Mouse (Mus musculus): ENCODE data around the gene Zdhhc25. TPM values are rescaled to one million over a fixed set of nuclear protein-coding genes. Genes with fewer than 3 reads are reported as not detected.

Gene Zdhhc25
- polyA plus RNA-seq, 1 experiment: not detected

DNA sequence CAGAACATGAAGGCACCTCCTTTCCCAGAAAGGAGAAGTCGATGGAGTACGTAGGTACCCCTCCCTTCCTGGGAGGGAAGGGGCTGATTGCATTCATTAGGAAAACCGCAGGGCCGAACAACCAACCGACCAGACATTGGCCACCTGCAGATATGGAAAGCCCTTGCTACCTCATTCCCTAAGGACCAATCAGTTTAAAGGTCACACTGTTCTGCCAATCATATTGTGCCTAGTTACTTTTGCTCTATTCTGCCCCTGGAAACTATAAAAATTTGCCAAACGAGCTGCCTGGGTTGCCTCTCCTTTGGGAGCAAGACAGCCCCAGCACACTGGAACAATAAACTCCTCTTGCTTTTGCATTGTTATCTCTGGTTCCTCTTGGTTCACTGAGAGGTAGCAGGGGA lies 24.8 kb downstream of the Zdhhc25 start:
- Histone ChIP-seq H3K36me3 (ENCODE audit: control insufficient read depth, insufficient read depth, low read length, poor library complexity, severe bottlenecking) (no peaks in the 10 kb centered on the region), H3K27ac (ENCODE audit: insufficient read depth, low read length) (no peak overlapping the region), H3K27me3 (ENCODE audit: control insufficient read depth, insufficient read depth, low read length, poor library complexity, severe bottlenecking) (no peaks in the 10 kb centered on the region), H3K4me3 (ENCODE audit: low read depth, low read length) (no peak overlapping the region), H3K4me1 (ENCODE audit: control insufficient read depth, insufficient read depth, low read length) (no peaks in the 10 kb centered on the region), H3K9ac (ENCODE audit: low read depth, poor library complexity, severe bottlenecking) (no peak overlapping the region), H3K9me3 (replicated peaks; ENCODE audit: control insufficient read depth, insufficient read depth, low read length, poor library complexity, severe bottlenecking) (no peaks in the 10 kb centered on the region)
- TF ChIP-seq POLR2A (IDR thresholded peaks at IDR 0.05; ENCODE audit: insufficient read depth, low read length) (no peak), CTCF (IDR thresholded peaks at IDR 0.05; ENCODE audit: low read depth, low read length) (no peak), EP300 (IDR thresholded peaks at IDR 0.05; ENCODE audit: insufficient read depth, low read depth, low read length) (no peak)

DNA sequence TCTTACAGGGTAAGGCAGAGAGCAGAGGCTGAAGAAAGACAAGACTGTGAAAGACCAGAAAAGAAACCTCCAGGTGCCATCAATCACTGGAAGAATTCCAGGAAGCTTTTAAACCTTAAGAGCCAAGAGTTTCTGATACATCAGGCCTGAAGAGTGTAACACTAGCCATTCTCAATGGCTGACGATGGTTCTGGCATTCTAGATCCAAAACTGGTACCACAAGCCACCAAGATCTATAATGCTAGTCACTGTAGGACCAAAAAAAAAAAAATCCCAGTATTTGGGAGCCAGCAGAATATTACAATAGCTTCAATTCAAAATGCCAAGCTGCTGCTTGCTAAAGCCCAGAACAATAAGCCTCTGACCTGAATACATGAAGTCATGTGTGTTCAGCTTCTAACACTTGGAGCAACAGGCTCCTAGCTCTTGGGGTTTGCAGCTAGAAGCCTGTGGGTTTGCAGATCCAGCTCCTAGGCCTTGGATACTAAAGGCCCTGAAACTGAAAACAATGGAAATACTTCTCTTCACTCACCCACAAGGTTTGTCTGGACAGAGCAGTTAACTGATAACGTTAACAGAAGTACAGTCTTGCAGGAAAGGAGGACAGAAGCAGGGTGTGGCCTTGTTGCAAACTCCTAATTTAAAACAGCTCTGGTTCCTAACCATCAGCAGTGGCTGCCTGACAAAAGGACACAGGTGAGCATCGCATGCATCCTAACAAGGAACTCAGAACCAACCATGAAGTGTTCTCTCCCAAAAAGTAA lies 25.4 kb downstream of the Zdhhc25 start:
- no peak overlapping the region for H3K9ac ChIP-seq (ENCODE audit: low read depth, poor library complexity, severe bottlenecking)
- TF ChIP-seq CTCF (IDR thresholded peaks at IDR 0.05; ENCODE audit: low read depth, low read length) (no peak), EP300 (IDR thresholded peaks at IDR 0.05; ENCODE audit: insufficient read depth, low read depth, low read length) (no peak), POLR2A (IDR thresholded peaks at IDR 0.05; ENCODE audit: insufficient read depth, low read length) (no peak)

DNA sequence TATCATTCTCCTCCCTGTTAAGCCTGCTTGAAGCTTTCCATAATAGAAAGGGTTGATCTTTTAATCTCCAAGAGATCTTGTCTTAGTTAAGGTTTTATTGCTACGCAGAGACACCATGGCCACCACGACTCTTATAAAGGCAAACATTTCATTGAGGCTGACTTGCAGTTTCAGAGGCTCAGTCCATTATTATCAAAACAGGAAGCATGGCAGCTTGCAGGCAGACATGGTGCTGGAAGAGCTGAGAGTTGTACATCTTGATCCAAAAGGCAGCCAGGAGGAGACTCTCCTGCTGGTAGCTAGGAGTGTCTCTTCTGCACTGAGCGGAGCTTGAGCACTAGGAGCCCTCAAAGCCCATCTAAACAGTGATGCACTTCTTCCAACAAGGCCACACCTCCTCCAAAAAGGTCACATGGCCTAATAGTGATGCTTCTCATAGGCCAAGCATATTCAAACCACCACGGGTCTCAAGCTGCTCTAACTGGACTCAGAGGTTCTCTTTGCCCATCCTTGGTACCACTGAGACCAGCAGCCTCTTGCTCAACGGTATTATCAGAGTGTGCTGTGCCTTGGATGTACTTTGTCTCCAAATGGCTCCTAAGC lies 26.9 kb downstream of the Zdhhc25 start:
- TF ChIP-seq CTCF (IDR thresholded peaks at IDR 0.05; ENCODE audit: low read depth, low read length): no peak
- no peak for TF ChIP-seq POLR2A (IDR thresholded peaks at IDR 0.05; ENCODE audit: insufficient read depth, low read length)
- no peak for TF ChIP-seq EP300 (IDR thresholded peaks at IDR 0.05; ENCODE audit: insufficient read depth, low read depth, low read length)
- Histone ChIP-seq H3K27ac (ENCODE audit: insufficient read depth, low read length) (no peak overlapping the region), H3K9ac (ENCODE audit: low read depth, poor library complexity, severe bottlenecking) (no peak overlapping the region), H3K36me3 (ENCODE audit: control insufficient read depth, insufficient read depth, low read length, poor library complexity, severe bottlenecking) (no peaks in the 10 kb centered on the region), H3K9me3 (replicated peaks; ENCODE audit: control insufficient read depth, insufficient read depth, low read length, poor library complexity, severe bottlenecking) (no peaks in the 10 kb centered on the region), H3K27me3 (ENCODE audit: control insufficient read depth, insufficient read depth, low read length, poor library complexity, severe bottlenecking) (no peaks in the 10 kb centered on the region), H3K4me3 (ENCODE audit: low read depth, low read length) (no peak overlapping the region), H3K4me1 (ENCODE audit: control insufficient read depth, insufficient read depth, low read length) (no peaks in the 10 kb centered on the region)

More for the DNA sequence above, 25.4 kb downstream of the Zdhhc25 start:
- Histone ChIP-seq H3K9me3 (replicated peaks; ENCODE audit: control insufficient read depth, insufficient read depth, low read length, poor library complexity, severe bottlenecking) (no peaks in the 10 kb centered on the region), H3K36me3 (ENCODE audit: control insufficient read depth, insufficient read depth, low read length, poor library complexity, severe bottlenecking) (no peaks in the 10 kb centered on the region), H3K4me3 (ENCODE audit: low read depth, low read length) (no peak overlapping the region), H3K27ac (ENCODE audit: insufficient read depth, low read length) (no peak overlapping the region), H3K27me3 (ENCODE audit: control insufficient read depth, insufficient read depth, low read length, poor library complexity, severe bottlenecking) (no peaks in the 10 kb centered on the region), H3K4me1 (ENCODE audit: control insufficient read depth, insufficient read depth, low read length) (no peaks in the 10 kb centered on the region)

DNA sequence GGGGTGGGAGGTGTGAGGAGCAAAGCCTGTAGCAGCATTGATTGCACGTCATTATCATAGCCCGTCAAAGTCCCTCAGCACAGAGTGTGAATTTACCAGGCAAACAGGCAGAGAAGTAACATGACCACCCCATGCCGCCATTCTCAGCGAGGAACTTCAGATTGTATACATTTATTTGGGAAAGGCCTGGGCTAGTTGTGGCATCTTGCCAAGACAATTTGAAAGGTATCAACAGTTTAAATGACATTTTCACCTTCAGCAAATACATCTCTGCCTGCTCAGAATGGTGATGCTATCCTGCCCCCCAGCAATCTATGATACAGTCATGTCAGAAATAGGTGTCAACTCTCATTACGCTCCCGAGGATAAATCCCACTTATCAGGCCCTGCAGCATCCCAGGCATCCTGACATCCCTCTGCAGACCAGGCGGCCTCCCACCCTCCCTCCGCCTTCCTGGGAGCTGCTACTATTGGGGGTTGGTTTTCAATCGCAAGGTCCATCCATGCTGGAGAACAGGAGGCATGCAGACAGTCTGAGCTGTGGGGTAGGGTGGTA lies 28.8 kb downstream of the Zdhhc25 start:
- no peak overlapping the region for H3K4me3 ChIP-seq (ENCODE audit: low read depth, low read length)
- no peaks in the 10 kb centered on the region for H3K9me3 ChIP-seq (replicated peaks; ENCODE audit: control insufficient read depth, insufficient read depth, low read length, poor library complexity, severe bottlenecking)
- no peak overlapping the region for H3K27ac ChIP-seq (ENCODE audit: insufficient read depth, low read length)
- no peaks in the 10 kb centered on the region for H3K36me3 ChIP-seq (ENCODE audit: control insufficient read depth, insufficient read depth, low read length, poor library complexity, severe bottlenecking)
- no peak overlapping the region for H3K9ac ChIP-seq (ENCODE audit: low read depth, poor library complexity, severe bottlenecking)
- H3K27me3 ChIP-seq (ENCODE audit: control insufficient read depth, insufficient read depth, low read length, poor library complexity, severe bottlenecking): no peaks in the 10 kb centered on the region
- H3K4me1 ChIP-seq (ENCODE audit: control insufficient read depth, insufficient read depth, low read length): no peaks in the 10 kb centered on the region
- TF ChIP-seq POLR2A (IDR thresholded peaks at IDR 0.05; ENCODE audit: insufficient read depth, low read length): no peak
- no peak for TF ChIP-seq CTCF (IDR thresholded peaks at IDR 0.05; ENCODE audit: low read depth, low read length)
- TF ChIP-seq EP300 (IDR thresholded peaks at IDR 0.05; ENCODE audit: insufficient read depth, low read depth, low read length): no peak

DNA sequence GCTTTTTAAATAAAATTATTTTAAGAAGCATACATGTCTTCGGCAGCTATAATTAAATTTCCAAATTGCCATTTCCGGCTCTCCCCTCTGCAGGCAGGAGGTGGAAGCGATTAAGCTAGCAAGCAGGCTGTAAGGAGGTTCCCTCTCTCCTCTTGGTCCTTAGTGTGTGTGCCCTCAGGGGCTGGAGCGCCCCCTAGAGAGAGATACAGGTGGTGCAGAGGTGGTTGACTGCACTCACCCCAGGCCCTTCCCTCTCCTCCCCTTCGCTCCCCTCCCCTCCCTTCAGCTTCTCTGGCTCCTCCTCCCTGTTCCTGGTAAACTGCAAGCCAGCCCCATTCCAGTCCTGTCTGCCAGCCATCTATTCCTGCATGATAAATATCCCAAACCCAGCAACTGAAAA lies 35.1 kb downstream of the Zdhhc25 start:
- Histone ChIP-seq H3K9ac (ENCODE audit: low read depth, poor library complexity, severe bottlenecking) (no peak overlapping the region), H3K9me3 (replicated peaks; ENCODE audit: control insufficient read depth, insufficient read depth, low read length, poor library complexity, severe bottlenecking) (no peaks in the 10 kb centered on the region), H3K27me3 (ENCODE audit: control insufficient read depth, insufficient read depth, low read length, poor library complexity, severe bottlenecking) (no peaks in the 10 kb centered on the region), H3K4me1 (ENCODE audit: control insufficient read depth, insufficient read depth, low read length) (no peaks in the 10 kb centered on the region), H3K36me3 (ENCODE audit: control insufficient read depth, insufficient read depth, low read length, poor library complexity, severe bottlenecking) (no peaks in the 10 kb centered on the region), H3K4me3 (ENCODE audit: low read depth, low read length) (no peak overlapping the region), H3K27ac (ENCODE audit: insufficient read depth, low read length) (no peak overlapping the region)
- TF ChIP-seq CTCF (IDR thresholded peaks at IDR 0.05; ENCODE audit: low read depth, low read length): peak; percentile 52
- no peak for TF ChIP-seq POLR2A (IDR thresholded peaks at IDR 0.05; ENCODE audit: insufficient read depth, low read length)

DNA sequence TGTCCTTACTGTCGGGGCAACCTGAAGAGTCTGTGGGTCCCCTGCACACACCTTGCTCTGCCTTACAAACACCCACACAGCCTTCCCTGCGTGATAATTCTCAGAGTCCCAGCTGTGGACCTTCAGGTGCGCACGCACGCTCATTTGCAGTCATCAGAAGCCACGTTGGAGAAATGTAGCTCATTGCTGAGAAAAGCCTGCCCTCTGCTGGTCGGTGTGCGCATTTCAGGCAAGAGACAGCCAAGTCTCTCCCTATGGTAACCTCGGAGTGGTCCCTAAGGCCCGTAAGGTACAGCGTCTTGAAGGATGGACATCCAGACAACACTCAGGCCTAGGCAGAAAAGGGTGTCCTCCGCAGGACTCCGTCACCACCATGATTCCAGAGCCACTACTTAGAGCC lies 50.9 kb downstream of the Zdhhc25 start:
- H3K27ac ChIP-seq (ENCODE audit: insufficient read depth, low read length): no peak overlapping the region

More for the DNA sequence above, 50.9 kb downstream of the Zdhhc25 start:
- no peaks in the 10 kb centered on the region for H3K27me3 ChIP-seq (ENCODE audit: control insufficient read depth, insufficient read depth, low read length, poor library complexity, severe bottlenecking)
- H3K4me3 ChIP-seq (ENCODE audit: low read depth, low read length): no peak overlapping the region
- peak; percentile 94 for TF ChIP-seq CTCF (IDR thresholded peaks at IDR 0.05; ENCODE audit: low read depth, low read length)
- no peak for TF ChIP-seq EP300 (IDR thresholded peaks at IDR 0.05; ENCODE audit: insufficient read depth, low read depth, low read length)
- H3K36me3 ChIP-seq (ENCODE audit: control insufficient read depth, insufficient read depth, low read length, poor library complexity, severe bottlenecking): no peaks in the 10 kb centered on the region
- H3K4me1 ChIP-seq (ENCODE audit: control insufficient read depth, insufficient read depth, low read length): no peaks in the 10 kb centered on the region
- H3K9me3 ChIP-seq (replicated peaks; ENCODE audit: control insufficient read depth, insufficient read depth, low read length, poor library complexity, severe bottlenecking): no peaks in the 10 kb centered on the region
- H3K9ac ChIP-seq (ENCODE audit: low read depth, poor library complexity, severe bottlenecking): no peak overlapping the region

Other genes starting within 250 kb of the Zdhhc25 start
- 85.9 and 86.2 TPM in 2 replicates for gene Brd1, start 133.9 kb downstream of the Zdhhc25 start, polyA plus RNA-seq (2011; ENCODE audit: insufficient read depth, insufficient read length, low read depth, missing spikeins)
- 36.9 and 44.5 TPM in 2 replicates for gene Zbed4, start 151.4 kb downstream of the Zdhhc25 start, polyA plus RNA-seq (2011; ENCODE audit: insufficient read depth, insufficient read length, low read depth, missing spikeins)
- gene Alg12, start 219.0 kb downstream of the Zdhhc25 start, polyA plus RNA-seq (2011; ENCODE audit: insufficient read depth, insufficient read length, low read depth, missing spikeins): 10.0 and 13.2 TPM in 2 replicates
- gene Creld2, start 219.3 kb downstream of the Zdhhc25 start, polyA plus RNA-seq (2011; ENCODE audit: insufficient read depth, insufficient read length, low read depth, missing spikeins): 39.2 and 40.2 TPM in 2 replicates

Data from ES-Bruce4 (cell line).